Mouse (Mus musculus): ENCODE measurements around the gene Whrn. TPM values are rescaled to one million over a fixed set of nuclear protein-coding genes. Genes with fewer than 3 reads are reported as not detected.

Gene Whrn
- total RNA-seq, 4 experiments from 2014 or later: 2.5 to 4.4 (median 4.0) TPM

GRCm38 (mm10) chr4:63385253-63385652, 110.5 kb downstream of the Whrn start:
- DNase-seq (ENCODE audit: low spot score in 2 of 2): no peak

GRCm38 (mm10) chr4:63384262-63384661, 111.5 kb downstream of the Whrn start:
- no peak for DNase-seq (ENCODE audit: low spot score in 2 of 2)

GRCm38 (mm10) chr4:63383474-63383873, 112.3 kb downstream of the Whrn start:
- no peak for DNase-seq (ENCODE audit: low spot score in 2 of 2)

- no peak for DNase-seq (ENCODE audit: low spot score in 2 of 2)
Observed at GRCm38 (mm10) chr4:63382676-63383369, 113.0 kb downstream of the Whrn start.

GRCm38 (mm10) chr4:63377483-63377882, 118.3 kb downstream of the Whrn start:
- no peak for DNase-seq (ENCODE audit: low spot score in 2 of 2)

- peak; percentile 33 to 51 for DNase-seq (ENCODE audit: low spot score in 2 of 2)
Observed at GRCm38 (mm10) chr4:63375367-63375766, 120.4 kb downstream of the Whrn start.

GRCm38 (mm10) chr4:63374331-63374730, 121.5 kb downstream of the Whrn start:
- no peak for DNase-seq (ENCODE audit: low spot score in 2 of 2)

- DNase-seq (ENCODE audit: low spot score in 2 of 2): no peak
Observed at GRCm38 (mm10) chr4:63373404-63373803, 122.4 kb downstream of the Whrn start.

GRCm38 (mm10) chr4:63371890-63372289, 123.9 kb downstream of the Whrn start:
- no peak for DNase-seq (ENCODE audit: low spot score in 2 of 2)

- DNase-seq (ENCODE audit: low spot score in 2 of 2): no peak
Observed at GRCm38 (mm10) chr4:63370897-63371296, 124.9 kb downstream of the Whrn start.

GRCm38 (mm10) chr4:63368577-63368976, 127.2 kb downstream of the Whrn start:
- DNase-seq (ENCODE audit: low spot score in 2 of 2): peak; percentile 71 to 75

Other genes starting within 250 kb of the Whrn start
- gene Orm1, start 151.4 kb downstream of the Whrn start, total RNA-seq (2022): 1 to 10 TPM in 3 of 4 experiments, not detected in 1; 1.8 to 4.2 (median 2.1) TPM
- gene Orm3, start 139.8 kb downstream of the Whrn start, total RNA-seq (2022): not detected
- gene Orm2, start 133.5 kb downstream of the Whrn start, total RNA-seq (2022): 1 to 10 TPM in 1 of 4 experiments, not detected in 3; 1.3 TPM
- gene Akna, start 92.6 kb downstream of the Whrn start, total RNA-seq (2022): 1 to 10 TPM in 2 of 4 experiments, under 1 TPM in 2; 0.68 to 1.4 (median 0.96) TPM
- 100 to 1,000 TPM; 268 to 323 (median 295) TPM for gene Atp6v1g1, start 48.8 kb upstream of the Whrn start, total RNA-seq (2022)
- gene Tmem268, start 62.8 kb upstream of the Whrn start, total RNA-seq (2022): 10 to 100 TPM; 18.9 to 20.8 (median 20.1) TPM
- gene Gm11213, start 109.3 kb upstream of the Whrn start, total RNA-seq (2022): not detected
- not detected for gene Tex48, start 126.4 kb upstream of the Whrn start, total RNA-seq (2022)
- gene Gm11214, start 167.4 kb upstream of the Whrn start, total RNA-seq (2022): not detected
- under 1 TPM in 1 of 4 experiments, not detected in 3; 0.09 TPM for gene Tnfsf15, start 249.1 kb upstream of the Whrn start, total RNA-seq (2022)

All from gastrocnemius, adult 8-10 months (tissue).